Mouse (Mus musculus): ENCODE results near the gene Iqschfp. TPM values are rescaled to one million over a fixed set of nuclear protein-coding genes. Genes with fewer than 3 reads are reported as not detected.
A peak's percentile ranks its signal among the peaks of the same experiment; 100 is the strongest.

Iqschfp gene
- total RNA-seq, 2 experiments from 2014 or later, result 29.4 to 29.8 TPM

DNA sequence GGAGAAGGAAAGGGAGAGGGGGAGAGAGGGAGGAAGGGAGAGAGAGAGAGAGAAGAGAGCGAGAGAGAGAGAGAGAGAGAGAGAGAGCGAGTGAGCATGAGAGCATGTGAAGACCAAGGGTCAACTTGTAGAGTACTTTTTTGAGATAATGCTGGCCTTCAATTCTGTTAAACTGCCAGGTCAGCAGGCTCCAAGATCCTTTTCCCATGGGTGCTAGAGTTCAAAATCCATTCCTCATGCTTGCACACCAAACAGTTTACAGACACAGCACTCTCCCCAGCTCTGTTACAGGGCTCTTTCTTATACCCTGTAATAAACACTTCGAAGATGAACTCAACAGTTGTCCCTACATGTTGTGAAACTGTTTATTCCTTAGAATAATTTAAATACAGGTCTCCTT lies 622.7 kb downstream of the Iqschfp start:
- DNase-seq (ENCODE audit: low spot score in 2 of 2), result no peak

- DNase-seq (ENCODE audit: low spot score in 2 of 2), result no peak
Measured at GRCm38 (mm10) chr3:68516393-68517081, 624.5 kb downstream of the Iqschfp start.

DNA sequence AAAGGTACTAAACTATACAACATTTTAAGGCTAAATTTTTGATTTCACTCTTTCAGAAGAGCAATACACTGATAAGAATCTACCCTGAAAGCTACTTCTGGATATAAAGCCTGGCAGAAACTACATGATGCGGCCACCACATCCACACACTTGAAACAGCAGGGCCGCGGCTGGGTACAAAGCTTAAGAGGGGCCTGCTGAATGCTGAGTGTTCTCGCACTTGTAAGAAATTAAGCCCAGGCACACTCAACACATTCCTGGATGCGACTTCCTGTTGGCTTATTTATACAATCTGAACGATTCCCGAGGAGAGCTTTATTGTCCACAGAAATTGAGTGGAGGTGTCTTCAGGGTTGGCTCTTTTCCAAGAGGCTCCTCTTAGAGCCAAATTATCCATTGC lies 625.2 kb downstream of the Iqschfp start:
- DNase-seq (ENCODE audit: low spot score in 2 of 2), result no peak

- DNase-seq (ENCODE audit: low spot score in 2 of 2), result no peak
Measured at GRCm38 (mm10) chr3:68518041-68518440, 626.0 kb downstream of the Iqschfp start.

- no peak for DNase-seq (ENCODE audit: low spot score in 2 of 2)
Measured at GRCm38 (mm10) chr3:68518586-68518985, 626.6 kb downstream of the Iqschfp start.

GRCm38 (mm10) chr3:68525361-68525878 lies 633.4 kb downstream of the Iqschfp start:
- no peak for DNase-seq (ENCODE audit: low spot score in 2 of 2)

DNA sequence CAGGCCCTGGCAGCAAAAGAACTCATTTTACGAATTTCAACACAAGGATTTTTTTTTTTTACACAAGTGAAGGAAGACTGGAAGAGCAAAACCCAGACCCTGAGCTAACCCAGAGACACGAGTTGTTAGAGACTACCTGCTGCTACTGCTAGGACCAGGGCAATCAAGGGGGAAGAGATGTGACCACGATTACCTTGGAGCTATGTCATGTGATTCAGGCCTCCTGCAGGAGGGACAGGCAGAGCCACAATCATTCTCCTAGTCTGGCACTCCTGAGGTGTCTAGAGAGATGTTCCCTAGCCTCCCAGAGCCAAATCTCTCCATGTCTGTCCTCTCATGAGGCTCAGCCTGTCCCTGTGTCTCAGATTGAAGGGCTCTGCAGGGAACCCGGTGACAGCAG lies 634.4 kb downstream of the Iqschfp start:
- no peak for DNase-seq (ENCODE audit: low spot score in 2 of 2)

DNA sequence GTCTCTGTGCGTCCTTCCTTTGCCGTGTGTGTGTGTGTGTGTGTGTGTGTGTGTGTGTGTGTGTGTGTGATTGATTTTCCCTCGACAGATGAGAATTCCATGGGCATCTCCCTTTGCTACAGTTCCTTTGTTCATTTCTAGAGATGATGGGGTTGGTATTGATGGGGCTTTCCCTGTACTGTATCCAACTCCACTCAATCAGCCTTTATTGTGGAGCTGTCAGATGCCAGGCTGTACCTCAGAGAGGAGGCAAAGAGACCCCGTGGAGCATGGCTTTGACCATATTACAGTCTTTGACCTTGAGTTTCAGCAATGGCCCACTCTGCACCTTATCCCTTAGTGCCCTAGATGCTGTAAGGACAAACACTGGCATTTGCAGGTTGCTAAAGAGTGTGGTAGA lies 635.1 kb downstream of the Iqschfp start:
- DNase-seq (ENCODE audit: low spot score in 2 of 2), result no peak

DNA sequence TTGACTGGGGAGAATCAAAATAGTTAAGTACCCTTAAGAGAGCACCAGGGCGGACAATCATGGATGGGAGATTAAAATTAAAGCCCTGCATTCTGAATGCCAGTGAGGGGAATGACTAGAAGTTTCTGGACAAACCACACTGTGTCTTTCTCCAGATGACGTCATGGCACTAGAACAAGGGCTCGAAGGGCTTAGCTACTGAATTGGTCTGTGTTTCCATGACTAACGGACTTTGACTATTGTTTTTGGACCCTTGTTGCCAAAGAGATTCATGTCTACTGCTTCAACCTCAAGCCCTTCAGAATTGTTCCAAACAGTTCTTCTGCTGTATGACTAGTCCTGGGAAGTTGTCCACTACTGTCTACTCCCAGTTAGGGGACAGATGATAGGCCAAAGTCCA lies 639.9 kb downstream of the Iqschfp start:
- no peak for DNase-seq (ENCODE audit: low spot score in 2 of 2)

DNA sequence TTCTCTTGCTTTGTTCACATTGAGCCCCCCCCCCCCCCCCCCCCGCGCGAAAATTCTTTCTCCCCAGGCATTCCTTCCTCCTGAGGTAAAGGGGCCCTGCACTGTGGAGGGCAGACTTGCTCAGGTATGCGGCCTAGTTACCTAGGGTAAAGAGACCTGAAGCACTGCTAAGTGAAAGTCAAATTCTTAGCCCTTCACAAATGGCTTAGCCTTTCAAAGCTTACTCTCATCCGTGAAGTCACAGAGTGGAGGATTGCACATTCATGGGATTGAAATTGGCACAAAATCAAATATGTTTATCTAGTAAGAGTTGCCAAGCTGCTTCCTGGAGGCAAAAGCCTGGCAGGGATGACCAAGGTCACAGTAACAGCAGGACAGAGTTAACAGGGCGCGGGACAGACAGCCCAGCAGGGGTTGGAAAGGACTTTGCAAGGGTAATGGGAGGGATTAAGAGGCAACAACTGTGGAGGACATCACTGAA lies 642.6 kb downstream of the Iqschfp start:
- DNase-seq (ENCODE audit: low spot score in 2 of 2), result no peak

DNA sequence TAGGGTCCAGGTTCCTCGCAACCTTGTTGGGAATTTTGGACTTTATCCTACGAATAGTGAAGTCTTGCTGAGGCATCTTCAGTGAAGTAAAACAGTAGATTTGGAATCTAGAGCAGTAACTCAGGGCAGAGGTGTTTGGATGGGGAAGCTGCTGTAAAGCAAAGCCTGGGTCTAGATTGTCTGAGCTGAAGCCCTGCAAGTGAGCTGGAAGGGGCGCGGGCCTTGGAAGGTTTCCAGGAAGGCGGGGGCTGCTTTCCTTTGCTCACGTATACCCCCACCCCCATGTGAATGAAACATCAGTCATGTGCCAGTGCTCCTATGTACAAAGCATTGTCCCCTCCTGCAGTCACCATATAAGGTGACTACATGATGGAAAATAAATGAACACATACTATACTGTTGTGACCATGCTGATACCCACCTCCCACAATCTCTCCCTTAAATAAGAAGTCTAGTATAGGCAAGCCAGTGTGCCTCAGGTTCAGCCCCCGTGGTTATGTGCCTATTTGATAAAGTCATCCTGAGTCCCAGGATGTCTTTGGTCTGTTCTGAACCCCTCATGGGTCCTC lies 643.2 kb downstream of the Iqschfp start:
- DNase-seq (ENCODE audit: low spot score in 2 of 2), result no peak

DNA sequence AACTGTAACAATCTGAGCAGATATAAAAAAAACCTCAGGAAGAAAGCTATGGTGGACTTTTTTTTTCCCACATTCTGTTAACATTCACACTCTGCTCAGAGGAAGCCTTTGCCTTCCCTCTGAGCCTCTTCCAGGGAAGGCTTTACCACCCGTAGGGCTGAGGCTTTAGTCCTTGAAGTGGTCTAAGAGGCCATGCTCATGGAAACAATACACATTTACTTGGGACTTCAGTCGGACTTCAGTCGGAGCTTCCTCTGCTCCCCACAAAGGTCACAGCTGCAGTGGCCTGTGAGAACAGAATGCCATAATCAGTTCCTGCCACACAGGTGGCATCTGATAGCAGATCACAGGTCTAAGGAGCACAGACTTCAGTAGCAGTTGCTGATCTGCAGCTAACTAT lies 644.0 kb downstream of the Iqschfp start:
- DNase-seq (ENCODE audit: low spot score in 2 of 2), result no peak

DNA sequence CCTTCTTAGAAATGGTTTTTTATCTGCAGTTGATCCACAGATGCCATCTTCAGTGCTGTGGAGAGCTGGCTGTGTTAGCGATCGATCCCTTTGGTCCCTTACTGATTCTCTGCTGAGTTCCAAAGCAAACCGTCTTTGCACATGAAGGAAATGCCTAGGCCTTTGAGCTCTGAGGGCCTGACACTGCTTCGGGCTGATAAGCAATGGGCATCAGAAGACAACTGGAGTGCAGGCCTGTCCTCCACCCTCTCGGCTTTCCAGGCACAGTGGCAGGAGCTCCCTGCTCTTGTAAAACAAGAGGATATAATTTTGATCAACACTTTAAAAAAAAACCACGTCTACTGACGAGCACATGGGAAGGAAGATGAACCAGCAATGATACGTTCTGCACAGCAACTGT lies 649.7 kb downstream of the Iqschfp start:
- DNase-seq (ENCODE audit: low spot score in 2 of 2), result no peak

DNA sequence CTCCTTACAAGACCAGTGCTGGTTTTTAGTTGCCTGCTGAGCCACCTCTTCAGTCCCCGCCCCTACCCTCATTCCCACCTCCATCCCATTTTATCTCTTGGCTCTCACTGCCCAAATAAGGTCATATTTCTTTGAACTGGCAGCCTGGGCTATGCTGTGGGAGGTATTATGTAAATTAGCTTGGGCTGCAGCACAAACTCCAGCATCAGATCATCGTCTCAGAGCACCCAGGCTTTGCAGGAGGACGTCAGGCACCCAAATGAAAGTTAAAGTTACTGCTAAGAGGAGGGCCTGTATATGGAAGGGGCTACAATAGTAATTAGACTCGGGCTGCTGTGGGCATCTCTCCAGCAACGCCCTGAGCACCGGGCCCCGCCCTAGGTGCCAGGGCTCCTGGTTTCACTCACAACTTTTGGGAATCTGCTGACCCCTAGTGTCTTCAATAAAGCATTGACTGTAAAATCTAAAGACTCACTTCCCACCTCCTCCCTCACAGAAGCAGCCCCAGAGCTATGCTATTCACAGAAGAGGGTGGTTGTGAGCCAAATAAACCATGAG lies 651.0 kb downstream of the Iqschfp start:
- peak; percentile 48 to 62 for DNase-seq (ENCODE audit: low spot score in 2 of 2)

GRCm38 (mm10) chr3:68544811-68545210 lies 652.8 kb downstream of the Iqschfp start:
- peak in 1 of 2 experiments; percentile 15 for DNase-seq (ENCODE audit: low spot score in 2 of 2)

- DNase-seq (ENCODE audit: low spot score in 2 of 2), result peak; percentile 34 to 37
Measured at GRCm38 (mm10) chr3:68545898-68546297, 653.9 kb downstream of the Iqschfp start.

DNA sequence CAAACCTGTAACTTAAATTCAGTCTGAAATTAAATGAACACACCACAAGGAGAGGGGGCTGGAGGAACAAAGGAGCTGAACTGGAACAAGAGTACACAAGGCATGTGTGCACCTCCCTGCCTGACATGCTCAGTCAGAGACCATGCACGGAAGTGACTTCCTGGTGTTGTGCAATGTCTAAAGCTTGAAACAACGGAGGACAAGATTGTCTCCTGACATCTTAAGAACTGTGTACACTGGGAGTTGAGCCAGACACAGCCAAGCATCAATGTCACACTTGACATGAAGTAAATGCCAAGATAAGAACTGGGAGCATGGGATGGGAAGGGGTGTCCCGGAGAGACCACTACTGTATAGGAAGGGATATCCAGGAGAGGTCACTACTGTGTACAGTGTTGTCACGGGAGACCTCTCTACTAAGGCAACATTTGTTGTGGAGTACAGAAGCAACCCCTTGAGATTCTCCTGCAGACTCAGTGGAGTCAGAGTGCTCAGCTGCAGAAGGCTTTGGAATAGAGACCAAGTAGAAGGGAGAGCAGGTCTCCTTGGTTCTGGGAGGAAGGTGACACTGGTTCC lies 663.1 kb downstream of the Iqschfp start:
- no peak for DNase-seq (ENCODE audit: low spot score in 2 of 2)

DNA sequence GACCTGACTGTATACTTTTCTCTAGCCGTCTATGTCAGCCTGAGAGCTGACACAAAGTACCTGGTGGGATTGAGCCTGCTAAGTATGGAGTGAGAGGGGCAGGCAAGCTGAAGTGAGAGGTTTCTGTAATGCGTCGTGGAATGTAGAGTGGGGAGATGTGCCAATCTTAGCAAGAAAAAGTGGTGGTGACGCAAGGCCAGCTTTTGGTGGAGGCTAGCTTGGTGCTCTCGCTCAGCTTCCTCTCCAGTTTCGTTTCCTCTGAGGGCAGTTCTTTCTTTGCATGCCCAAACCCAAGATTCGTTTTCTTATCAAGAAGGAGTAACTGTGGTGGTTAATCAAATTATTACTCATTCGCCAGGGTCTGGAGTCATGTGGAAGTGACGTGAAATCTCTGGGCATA lies 664.9 kb downstream of the Iqschfp start:
- DNase-seq (ENCODE audit: low spot score in 2 of 2), result no peak

GRCm38 (mm10) chr3:68558744-68559143 lies 666.7 kb downstream of the Iqschfp start:
- DNase-seq (ENCODE audit: low spot score in 2 of 2), result no peak

GRCm38 (mm10) chr3:68560057-68560456 lies 668.0 kb downstream of the Iqschfp start:
- DNase-seq (ENCODE audit: low spot score in 2 of 2), result peak in 1 of 2 experiments; percentile 19

DNA sequence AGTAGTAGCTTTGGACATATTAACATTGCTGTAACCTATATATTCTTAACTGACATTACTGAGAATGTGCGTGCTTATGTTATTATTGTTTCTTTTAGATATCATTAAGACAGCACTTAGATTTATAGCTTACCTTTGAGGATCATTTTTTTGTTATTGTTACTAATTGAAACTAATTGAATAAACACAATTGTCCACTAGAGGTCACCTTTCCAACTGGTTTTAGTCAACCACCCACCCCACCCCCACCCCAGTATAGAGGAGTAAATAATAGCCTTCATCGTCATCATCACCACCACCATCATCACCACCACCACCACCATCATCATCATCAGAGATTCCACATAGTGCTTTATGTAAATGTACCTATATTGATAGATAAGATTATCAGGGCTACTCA lies 670.8 kb downstream of the Iqschfp start:
- no peak for DNase-seq (ENCODE audit: low spot score in 2 of 2)

GRCm38 (mm10) chr3:68563922-68564321 lies 671.9 kb downstream of the Iqschfp start:
- peak in 1 of 2 experiments; percentile 57 for DNase-seq (ENCODE audit: low spot score in 2 of 2)
